Mouse (Mus musculus) thymus, postnatal 14 days (tissue): ENCODE measurements around the gene Prss58.

Experiments used
- DNase-seq: peaks from one replicate; pipeline ENCODE4 v3.0.0; 2021

Gene Prss58

GRCm38 (mm10) chr6:40900287-40900686, at the start of gene Prss58:
Gene Prss58, minus strand, starts transcription at chr6:40900387.
- DNase-seq: no peak

- DNase-seq: no peak
Measured at GRCm38 (mm10) chr6:40940457-40940856, 40.3 kb upstream of the Prss58 start, which contains the start of gene 1700074P13Rik. Gene 1700074P13Rik, minus strand, starts transcription at chr6:40940557.

DNA sequence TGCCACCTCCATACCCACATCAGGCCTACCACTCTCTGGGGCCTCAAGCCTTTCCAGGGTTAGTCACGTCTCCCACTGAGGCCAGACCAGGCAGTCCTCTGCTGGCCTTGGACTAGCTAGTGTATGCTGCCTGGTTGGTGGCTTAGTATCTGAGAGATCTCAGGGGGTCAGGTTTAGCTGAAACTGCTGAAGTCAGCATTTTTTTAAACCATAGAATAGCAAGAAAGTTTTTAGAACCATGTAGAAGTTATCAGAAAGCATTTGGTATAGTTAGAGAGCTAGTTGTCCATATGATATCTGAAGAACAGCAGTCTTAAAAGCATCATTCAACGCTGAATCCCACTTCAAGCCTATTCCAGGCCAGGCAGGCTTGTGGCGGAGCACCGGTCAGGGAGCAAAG, 19.8 kb upstream of the Prss58 start:
- no peak for DNase-seq

- no peak for DNase-seq
Measured at GRCm38 (mm10) chr6:40894716-40895115, 5.5 kb downstream of the Prss58 start.

DNA sequence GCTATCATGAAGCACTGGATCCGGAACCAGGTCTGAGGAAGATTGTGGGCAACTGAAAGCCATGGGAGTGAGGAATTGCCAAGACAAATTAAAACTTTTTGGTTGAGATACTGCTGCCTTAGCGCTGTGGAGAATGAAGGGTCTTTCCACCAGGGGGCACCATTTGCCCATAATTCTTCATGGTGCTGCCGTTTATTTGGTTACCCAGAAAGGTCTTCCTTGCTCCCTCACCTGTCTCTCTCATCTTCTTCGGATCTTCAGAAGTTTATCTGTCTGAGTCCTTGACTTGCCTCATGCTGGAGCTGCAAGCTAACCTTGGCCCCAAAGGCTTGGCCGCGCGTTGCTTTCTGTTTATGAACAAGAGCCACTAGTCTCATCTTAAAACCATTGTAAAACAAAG, 6.6 kb downstream of the Prss58 start:
- peak; percentile 68 for DNase-seq

GRCm38 (mm10) chr6:40891754-40892153, 8.4 kb downstream of the Prss58 start:
- no peak for DNase-seq

GRCm38 (mm10) chr6:40890973-40891372, 9.2 kb downstream of the Prss58 start:
- DNase-seq: peak; percentile 25

DNA sequence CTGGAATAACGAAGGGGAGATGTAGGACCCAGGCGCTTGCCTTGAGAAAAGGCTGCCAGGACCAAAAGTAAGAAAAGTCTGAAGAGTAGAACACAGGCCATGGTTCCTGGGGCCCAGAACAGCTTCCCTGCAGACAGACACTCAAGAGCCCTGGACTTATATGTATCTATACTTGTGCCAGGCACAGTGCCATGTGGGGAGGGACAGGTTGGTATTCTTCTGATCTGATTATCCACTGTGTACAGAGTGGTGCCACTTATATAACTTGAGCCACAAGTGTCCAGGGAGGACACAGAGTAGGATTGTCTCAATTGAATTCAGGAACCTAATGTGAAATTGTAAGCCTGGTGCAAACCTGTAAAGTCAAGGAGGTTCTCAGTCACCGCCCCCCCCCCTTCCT, 12.8 kb downstream of the Prss58 start, which contains the start of gene Moxd2:
TSS of gene Moxd2 (minus strand) at position 101 of the 400 bp plus-strand sequence.
- no peak for DNase-seq

GRCm38 (mm10) chr6:40845283-40845682, 54.9 kb downstream of the Prss58 start:
- DNase-seq: no peak
